Mouse (Mus musculus) fibroblast of lung, adult 2 months (primary cell): ENCODE results near the gene Gm9817.
"Not testable (repeated sequence)": the region's sequence is repeated elsewhere in the genome, so short reads cannot be mapped to it uniquely, and the experiment has no call there.

ENCODE experiments used
- DNase-seq: peaks from one replicate; pipeline ENCODE4 v3.0.0-alpha.2; 2011; ENCODE audit warnings: low read depth

The Gm9817 gene

GRCm38 (mm10) chr13:45078392-45078791, at the start of gene Gm9817:
Gene Gm9817, plus strand, starts transcription at chr13:45078692.
- DNase-seq = not testable (repeated sequence)

- no peak for DNase-seq
Observed at GRCm38 (mm10) chr13:45029791-45030190, 48.7 kb upstream of the Gm9817 start.

GRCm38 (mm10) chr13:45030830-45031229, 47.7 kb upstream of the Gm9817 start:
- DNase-seq = peak; percentile 77

GRCm38 (mm10) chr13:45031314-45031713, 47.2 kb upstream of the Gm9817 start:
- no peak for DNase-seq

- DNase-seq = no peak
Observed at GRCm38 (mm10) chr13:45031748-45032147, 46.7 kb upstream of the Gm9817 start.

GRCm38 (mm10) chr13:45032484-45032883, 46.0 kb upstream of the Gm9817 start:
- DNase-seq = no peak

- no peak for DNase-seq
Observed at GRCm38 (mm10) chr13:45033360-45033759, 45.1 kb upstream of the Gm9817 start.

- DNase-seq = no peak
Observed at GRCm38 (mm10) chr13:45034759-45035158, 43.7 kb upstream of the Gm9817 start.

GRCm38 (mm10) chr13:45036417-45036816, 42.1 kb upstream of the Gm9817 start:
- no peak for DNase-seq

GRCm38 (mm10) chr13:45040195-45040594, 38.3 kb upstream of the Gm9817 start:
- DNase-seq = no peak

GRCm38 (mm10) chr13:45040741-45041140, 37.8 kb upstream of the Gm9817 start:
- no peak for DNase-seq

GRCm38 (mm10) chr13:45043466-45043865, 35.0 kb upstream of the Gm9817 start:
- DNase-seq = no peak

GRCm38 (mm10) chr13:45049261-45050020, 29.1 kb upstream of the Gm9817 start:
- DNase-seq = no peak

- no peak for DNase-seq
Observed at GRCm38 (mm10) chr13:45052805-45053204, 25.7 kb upstream of the Gm9817 start.

GRCm38 (mm10) chr13:45053843-45054242, 24.6 kb upstream of the Gm9817 start:
- DNase-seq = no peak

- DNase-seq = no peak
Observed at GRCm38 (mm10) chr13:45059206-45059605, 19.3 kb upstream of the Gm9817 start.

- no peak for DNase-seq
Observed at GRCm38 (mm10) chr13:45063146-45063545, 15.3 kb upstream of the Gm9817 start.

GRCm38 (mm10) chr13:45064951-45065350, 13.5 kb upstream of the Gm9817 start:
- no peak for DNase-seq

- no peak for DNase-seq
Observed at GRCm38 (mm10) chr13:45070366-45070765, 8.1 kb upstream of the Gm9817 start.

- DNase-seq = no peak
Observed at GRCm38 (mm10) chr13:45075012-45075411, 3.5 kb upstream of the Gm9817 start.

GRCm38 (mm10) chr13:45075715-45076114, 2.8 kb upstream of the Gm9817 start:
- no peak for DNase-seq

- DNase-seq = no peak
Observed at GRCm38 (mm10) chr13:45080771-45081170, 2.3 kb downstream of the Gm9817 start.

GRCm38 (mm10) chr13:45083696-45084095, 5.2 kb downstream of the Gm9817 start:
- DNase-seq = no peak

GRCm38 (mm10) chr13:45088796-45089221, 10.3 kb downstream of the Gm9817 start:
- DNase-seq = no peak
